Mouse (Mus musculus): ENCODE results near the gene Acot11.

GRCm38 (mm10) chr4:106783137-106783536, 21.7 kb downstream of the Acot11 start:
- no peak for TF ChIP-seq CTCF (IDR thresholded peaks at IDR 0.05; ENCODE audit: borderline replicate concordance, control insufficient read depth, extremely low read depth, insufficient read depth, low read length, poor library complexity)
- no peak for TF ChIP-seq POLR2A (IDR thresholded peaks at IDR 0.05; ENCODE audit: control insufficient read depth, extremely low read depth, insufficient read depth, low read length, poor library complexity)
